Mouse (Mus musculus): ENCODE measurements around the gene Slit1. TPM values are rescaled to one million over a fixed set of nuclear protein-coding genes. Genes with fewer than 3 reads are reported as not detected.

Slit1 gene
- total RNA-seq (2021): not detected

DNA sequence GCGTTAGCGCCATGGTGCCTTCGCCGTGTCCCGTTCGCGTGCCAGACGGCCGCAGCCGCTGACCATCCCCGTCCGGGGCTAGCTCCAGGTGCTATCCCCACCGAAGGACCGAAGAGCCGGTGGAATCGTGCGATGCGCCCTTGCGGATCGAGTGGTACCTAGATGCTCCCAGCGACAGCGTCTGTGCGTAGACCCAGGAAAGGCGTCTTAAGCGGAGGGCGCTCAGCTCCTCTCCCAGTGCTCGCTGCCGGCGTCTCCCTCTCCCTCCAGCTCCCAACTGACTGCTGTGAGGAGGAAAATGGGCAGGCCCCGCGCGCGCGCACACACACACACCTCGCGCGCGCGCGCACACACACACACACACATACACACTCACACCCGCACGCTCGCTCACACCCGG is at the start of gene Slit1:
Gene Slit1 (minus strand): TSS at position 270 of the 400 bp plus-strand sequence.
- DNase-seq: no peak

DNA sequence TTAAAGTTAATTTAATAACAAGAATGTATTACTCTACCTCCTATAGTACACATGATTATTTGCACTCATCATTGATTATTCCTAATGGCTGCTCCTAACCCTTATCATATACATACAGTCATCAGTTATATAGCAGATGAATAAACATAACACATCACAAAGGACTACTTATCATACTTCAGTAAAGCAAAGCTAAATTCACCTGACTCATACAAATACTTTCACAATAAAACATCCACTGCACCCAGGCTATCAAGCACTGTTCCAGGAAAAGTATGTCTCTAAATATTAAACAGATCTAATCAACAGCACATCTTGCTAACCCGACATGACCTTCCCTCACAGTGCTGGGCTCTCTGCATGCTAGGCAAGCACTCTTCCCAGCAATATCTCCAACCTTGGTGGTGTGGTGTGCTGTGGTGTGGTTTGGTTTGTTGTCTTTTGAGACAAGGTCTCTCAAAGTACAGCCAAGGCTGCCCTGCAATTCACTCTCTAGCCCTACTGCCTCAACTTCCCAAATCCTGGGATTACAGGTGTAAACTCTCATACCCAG is 49.5 kb upstream of the Slit1 start:
- DNase-seq: no peak

DNA sequence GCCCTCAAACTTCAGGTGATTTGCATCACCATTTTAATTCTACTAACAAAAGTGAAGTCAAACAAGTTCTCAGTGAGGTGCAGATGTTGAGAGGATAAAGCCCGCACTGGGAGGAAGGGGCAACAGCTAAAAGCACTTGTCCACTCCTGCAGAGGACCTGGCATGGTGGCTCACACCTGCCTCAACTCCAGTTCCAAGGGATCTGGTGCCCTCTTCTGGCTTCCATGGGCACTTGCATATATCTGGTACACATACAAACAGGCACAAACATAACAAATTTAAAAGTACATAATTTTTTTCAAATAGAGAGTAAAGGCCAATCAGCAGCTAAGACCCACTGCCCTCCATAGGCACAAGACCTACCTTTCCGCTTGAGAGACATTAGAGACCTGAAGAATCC is 47.9 kb upstream of the Slit1 start:
- DNase-seq: no peak

DNA sequence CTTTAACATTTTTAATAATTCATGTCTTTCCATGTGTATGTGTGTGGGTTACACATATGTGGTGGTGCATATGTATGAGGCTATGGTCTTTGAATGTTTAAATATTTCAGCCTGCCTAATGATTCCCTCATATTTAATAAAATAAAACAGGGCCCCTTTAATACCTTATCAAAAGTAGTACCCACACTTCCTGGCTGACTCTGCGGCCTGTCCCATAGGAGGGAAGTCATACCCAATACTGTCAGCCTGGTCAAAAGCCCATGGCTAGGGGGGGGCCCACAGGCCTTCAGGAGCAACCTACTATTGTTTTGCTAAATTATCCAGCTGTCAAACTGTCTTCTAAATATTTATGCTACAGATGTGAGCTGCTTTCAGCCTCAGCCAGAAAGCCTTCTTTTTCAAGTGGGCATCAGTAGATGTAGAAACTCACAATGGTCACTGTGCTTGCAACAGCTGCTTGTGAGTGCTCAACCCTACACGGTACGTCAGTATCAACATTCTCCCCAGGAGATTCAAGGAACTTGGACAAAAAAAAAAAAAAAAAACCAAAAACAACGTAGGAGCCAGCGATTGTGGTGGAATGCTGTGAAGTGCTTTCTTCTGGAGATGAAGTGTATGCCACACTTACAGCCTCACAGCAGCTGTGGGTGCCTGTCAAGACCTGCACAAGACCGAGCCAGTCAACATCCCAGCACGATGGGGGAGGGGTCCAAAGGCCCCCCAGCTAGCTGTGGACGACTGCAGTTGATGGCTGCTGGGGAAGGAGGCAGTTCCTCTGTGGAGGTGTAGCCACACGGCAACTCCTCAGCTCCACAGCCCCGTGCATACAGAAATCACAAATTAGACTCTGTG is 45.9 kb upstream of the Slit1 start:
- DNase-seq: no peak

DNA sequence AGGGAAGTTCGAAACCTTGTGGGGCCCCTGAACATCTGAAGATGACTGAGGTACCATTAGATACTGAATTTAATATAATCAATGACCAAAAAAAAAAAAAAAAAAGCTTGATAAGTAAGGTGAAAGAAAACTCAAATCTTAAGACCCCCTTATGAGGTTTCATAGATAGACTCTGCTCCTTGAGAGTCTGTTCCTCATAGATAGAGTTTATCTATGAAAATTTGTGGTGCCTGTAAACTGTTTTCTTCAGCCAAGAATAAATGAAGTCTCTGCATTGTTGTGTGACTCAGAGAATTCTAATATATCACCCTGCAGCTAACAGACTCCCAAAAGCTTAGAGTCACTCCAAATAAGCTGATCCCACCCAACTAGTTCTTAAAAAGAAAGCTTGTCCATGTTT is 43.4 kb upstream of the Slit1 start:
- DNase-seq: no peak

DNA sequence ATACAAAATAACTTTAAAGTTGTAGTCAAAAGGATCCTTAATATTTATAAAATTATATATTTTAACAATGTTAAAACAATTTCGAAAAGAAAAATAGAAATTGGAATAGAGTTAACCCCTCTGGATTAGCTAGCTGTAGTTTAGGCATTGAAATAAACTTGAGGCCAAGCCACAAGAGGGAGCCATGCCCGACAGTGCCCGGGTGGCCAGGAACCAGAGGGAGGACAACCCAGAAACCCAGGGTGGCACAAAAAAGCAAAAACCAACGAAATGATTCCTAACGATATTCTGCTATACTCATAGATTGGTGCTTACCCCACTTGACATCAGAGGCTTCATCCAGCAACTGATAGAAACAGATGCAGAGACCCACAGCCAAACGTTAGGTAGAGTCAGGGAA is 34.0 kb upstream of the Slit1 start:
- peak; percentile 18 for DNase-seq

DNA sequence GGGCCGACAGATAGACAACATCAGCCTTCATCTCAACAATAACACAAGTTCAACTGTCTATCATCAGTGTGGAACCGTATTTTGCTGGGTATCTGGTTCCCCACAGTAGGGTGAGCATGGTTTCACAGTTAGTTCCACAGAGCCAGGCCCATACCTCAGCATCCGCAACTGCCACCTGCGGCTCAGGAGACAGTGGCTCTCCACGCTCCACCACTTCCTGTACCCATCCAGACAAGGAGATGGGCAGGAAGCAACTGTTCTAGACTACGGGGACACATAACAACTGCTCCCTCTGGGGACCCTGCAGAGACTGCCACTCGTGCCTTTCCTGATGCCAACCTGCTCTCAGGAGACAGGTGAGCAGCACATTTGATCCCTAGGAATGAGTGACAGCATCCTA is 25.2 kb upstream of the Slit1 start:
- DNase-seq: no peak

DNA sequence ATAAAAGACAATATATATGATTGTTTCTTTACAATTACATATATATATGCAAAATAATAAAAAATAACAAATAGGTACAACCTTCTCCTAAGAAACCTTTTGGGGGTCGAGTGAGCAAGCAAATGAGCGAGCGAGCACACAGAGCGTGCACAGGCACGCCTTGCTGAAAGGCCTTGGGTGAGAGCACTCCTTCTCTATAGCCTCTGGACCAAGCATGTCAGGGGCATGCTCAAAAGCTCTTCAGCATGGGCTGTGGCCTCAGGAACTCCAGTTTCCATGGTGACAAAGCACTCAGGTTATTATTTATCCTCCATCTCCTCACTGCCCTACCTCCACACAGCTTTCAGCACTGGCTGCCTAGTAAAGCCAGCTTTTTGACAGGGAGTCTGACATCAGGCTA is 23.2 kb upstream of the Slit1 start:
- no peak for DNase-seq

DNA sequence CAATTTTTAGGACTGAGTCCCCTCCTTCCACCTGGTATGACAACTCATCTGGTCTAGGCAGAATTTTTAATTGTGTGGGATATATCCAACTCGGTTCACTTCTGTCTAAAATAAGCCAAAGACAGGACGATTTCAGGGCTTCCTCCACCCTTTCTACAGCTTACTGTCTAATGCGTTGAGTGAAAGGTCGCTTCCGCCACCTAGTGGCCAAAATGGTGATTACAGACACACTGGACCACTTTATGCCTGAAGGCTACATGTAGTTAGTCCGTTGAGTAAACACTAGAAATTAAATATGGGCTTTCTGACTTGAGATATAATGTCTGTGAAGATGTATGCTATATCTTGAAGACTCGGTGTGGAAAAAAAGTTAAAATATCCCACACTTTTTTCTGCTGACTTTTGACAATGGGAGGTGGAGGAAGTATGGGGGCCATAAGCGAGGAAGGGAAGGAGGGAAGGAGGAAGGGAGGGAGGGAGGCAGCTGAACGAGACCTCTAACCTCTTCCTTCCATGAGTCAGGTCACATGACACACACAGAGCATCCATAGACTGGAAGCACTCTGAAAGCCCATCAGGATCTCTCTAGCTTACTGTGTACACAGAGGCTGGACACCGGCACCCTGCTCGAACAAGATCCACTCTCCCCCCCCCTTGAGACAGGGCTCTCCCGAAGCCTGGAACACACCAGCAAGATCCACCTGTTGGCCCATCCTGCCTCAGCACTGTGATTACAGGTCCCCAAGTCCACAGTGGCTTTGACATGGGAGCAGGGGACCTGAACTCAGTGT is 20.6 kb upstream of the Slit1 start:
- DNase-seq: peak; percentile 93

DNA sequence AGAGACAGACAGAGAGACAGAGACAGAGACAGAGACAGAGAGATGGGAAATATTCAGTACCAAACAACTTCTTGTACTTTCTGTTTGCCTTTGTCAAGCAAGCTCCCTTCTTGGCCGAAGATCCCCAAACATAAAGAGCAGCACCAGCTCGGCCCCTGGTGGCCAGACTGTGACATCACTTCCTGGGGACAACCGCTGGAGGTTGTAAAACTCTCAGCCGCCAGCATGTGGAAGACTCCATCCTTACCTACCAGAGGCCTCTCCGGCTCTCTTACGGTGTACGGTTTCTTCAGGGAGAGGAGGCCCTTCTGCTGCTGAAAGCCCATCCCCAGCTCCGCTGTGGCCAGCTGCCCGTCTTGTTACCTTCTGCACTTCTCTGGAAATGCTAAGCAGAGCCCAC is 18.1 kb upstream of the Slit1 start:
- DNase-seq: peak; percentile 54

DNA sequence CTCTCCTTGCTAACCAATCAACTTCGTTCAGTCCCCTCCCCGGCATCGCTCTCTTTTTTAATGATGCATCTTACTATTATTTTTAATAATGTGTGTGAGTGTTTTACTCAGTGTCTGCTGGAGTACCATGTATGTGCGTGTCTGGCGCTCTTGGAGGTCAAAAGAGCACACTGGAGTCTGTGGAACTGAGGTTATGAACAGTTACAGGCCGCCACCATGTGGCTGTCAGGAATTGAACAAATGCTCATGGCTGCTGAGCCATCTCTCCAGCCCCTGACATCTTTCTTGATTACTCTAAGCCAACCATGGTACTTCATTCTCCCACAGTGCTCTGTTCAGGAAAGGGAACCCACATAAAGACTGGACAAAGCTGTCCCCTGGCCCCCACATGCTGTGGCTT is 16.3 kb upstream of the Slit1 start:
- no peak for DNase-seq

DNA sequence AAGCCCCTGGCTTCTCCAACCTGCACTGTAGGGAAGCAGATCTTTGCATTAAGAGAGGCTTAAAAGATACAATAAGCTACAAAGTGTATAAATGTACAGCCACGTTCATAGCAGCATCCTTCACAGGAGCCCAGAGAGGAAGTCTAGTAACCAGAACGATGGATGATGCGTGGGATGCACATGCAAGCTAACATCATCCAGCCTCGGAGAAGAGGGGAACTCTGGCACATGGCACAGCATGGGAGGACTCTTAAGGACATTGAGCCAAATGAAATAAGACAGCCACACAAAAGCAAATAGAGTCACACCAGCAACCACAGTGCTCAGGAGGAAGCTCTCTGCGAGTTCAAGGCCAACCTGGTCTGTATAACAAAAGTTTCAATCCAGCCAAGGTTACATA is 15.8 kb upstream of the Slit1 start:
- no peak for DNase-seq

DNA sequence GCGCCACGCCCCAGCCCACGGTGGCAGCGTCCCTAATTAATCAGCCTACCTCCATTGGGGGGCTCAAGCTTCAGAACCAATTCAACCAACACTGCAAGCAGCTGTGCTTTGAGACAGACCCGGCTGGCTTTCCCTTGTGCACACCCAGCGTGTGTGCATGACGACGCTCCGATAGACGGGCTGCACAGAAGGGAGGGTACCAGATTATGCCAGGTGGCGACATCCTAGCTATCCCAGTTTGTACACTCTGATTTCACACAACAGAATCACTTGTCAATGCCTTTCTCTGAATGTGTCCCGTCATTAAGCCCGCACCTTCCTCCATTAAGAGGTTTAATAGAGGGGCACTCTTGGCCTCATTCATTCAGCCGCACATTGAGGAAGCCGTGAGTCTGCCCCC is 11.3 kb upstream of the Slit1 start:
- no peak for DNase-seq

DNA sequence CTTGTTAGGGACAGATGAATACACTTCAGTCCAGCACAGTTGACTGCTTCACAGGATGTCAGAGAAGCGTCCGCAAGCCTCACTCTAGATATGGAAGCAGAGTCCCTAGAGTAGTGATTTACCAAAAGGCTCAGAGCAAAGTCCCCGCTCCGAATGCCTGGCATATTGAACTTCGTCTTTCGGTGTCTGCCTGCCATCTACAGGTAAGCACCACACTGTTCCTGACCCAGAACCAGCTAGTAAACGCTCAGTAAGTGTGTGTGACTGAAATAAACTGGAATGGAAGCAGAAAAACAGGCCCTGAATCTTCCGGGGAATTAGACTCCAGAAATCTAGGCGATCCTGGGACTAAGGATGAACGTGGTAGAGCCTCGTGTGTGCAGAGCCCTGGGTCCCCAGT is 8.4 kb upstream of the Slit1 start:
- no peak for DNase-seq

DNA sequence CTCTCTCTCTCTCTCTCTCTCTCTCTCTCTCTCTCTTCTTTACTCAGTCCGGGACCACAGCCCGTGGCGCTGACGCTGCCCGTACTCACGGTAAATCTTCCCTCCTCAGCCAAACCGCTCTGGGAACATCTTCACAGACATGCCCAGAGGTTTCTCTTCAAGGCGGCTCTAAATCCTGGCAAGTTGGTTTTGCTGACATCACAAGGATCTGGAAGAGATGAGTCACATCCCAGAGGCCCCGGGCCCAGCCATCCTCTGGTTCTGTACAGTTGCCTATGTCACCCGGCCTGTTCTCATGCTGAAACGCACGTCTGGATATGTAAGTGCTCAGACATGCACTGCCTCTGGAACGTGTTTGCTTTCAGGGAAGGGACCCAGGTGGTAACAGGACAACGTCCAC is 4.0 kb upstream of the Slit1 start:
- DNase-seq: no peak

DNA sequence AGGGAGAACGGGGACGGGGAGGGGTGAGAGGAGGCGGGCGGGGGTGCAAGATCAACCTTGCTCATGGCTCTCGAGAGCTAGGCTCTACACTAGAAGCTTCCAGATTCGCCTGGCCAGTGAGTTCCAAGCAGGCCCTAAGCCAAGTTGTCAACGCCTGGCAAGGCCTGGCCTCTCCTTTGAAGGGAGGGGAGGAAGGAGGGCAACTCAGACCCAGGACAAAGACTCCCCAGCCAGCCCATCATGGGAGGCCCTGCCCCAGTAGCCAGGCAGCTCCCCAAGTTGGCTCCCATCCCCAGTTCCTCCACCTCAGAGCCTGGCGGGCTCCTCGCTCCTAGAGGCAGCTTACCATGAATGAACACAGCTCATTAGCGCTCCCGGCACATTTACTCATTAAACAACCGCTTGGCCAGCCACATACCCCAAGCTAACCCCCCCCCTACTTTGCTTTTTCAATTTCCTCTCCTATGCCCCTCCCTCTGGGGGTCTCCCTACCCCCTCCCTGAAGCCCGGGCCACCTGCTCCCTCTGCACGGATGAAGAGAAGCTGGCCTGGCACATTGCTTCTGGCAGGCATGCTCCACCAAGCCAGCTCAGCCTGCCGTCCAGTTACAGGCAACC is 2.6 kb upstream of the Slit1 start:
- DNase-seq: peak; percentile 19

DNA sequence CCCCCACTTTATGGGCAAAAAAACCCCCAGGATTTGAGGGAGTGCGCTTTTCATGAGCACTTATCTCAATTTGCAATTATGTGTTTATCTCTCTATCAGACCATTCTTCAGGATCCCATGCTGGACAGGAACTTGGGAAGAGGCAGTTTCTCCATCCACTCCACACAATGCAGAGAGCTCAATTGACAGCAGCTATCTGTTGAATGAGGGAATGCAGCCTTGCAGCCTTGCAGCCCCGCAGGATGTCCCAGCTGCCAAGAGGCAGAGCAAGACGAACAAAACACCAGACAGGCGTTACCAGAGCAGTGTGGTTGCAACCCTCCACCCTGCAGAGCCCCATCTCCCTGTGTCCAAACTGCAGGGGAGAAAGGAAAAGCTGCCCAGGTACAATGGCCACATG is 4.6 kb downstream of the Slit1 start:
- no peak for DNase-seq

DNA sequence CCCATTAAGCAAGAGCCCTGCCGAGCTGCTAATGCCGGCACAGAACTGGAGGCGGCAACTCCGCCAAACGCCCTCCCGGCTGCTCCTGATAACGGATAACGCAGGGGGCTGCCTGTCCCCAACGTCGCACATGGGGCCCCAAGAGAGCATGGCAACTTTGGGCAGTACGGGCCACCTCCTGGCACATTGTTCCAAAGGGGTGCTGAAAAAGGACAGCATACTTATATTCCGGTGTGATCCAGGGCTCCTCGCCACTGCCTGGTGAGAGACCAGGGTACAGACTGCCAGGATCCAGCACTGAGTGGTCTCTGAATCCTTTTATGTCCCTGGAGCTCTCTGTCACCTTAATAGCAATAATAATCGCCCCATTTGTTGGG is 5.0 kb downstream of the Slit1 start:
- no peak for DNase-seq

DNA sequence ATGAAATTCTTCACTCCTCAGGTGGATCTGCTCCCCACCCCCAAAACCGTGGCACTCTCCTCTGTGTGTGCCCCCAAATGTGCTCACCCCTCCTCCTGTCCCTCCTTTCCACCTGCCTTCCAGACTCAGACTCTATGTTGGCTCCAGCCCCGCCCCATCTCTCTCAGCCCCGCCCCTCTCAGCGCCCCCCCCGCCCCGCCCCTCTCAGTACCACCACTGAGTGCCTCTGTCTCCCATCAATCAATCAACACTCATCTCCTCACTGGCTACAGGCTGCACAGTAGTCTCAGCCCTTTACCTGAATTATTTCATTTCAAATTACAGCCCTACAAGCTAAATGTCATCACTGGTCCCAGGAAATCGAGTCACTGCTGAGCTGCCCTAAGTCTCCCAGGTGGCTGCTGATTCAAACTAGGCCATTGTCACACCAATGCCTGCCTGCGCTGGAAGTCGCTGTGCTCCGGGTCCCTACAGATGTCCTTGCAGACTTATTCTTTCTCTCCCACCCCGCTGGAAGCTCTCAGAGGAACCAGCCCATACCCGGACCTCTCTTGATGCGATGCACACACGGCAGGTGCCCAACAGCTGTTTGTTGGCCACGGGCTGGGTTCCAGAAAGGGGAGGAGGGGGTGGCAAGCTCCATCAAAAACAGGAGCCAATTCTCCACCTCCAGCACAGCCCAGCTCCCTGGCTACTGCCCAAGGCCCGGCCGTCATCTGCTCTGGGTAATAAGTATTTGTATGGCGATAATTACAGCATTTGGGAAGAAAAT is 5.6 kb downstream of the Slit1 start:
- peak; percentile 18 for DNase-seq

DNA sequence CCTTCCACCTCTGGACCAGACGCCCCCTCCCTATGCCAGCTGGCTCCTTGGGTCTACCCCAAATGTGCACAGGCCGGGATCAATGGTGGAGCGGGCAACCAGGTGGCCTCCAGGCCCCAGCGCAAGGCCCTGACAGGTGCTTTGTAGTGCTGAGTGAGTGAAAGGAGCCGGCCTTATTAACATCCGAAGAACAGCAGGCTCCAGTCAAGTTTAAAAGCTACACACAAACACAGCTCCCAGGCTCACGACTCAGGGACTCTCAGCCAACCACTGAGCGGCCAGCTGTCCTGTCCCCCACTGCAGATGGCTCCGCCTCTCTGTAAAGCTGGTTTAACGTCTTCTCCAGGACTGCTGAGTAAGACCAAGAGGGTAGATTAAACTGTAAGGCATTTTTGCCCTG is 8.8 kb downstream of the Slit1 start:
- DNase-seq: no peak

DNA sequence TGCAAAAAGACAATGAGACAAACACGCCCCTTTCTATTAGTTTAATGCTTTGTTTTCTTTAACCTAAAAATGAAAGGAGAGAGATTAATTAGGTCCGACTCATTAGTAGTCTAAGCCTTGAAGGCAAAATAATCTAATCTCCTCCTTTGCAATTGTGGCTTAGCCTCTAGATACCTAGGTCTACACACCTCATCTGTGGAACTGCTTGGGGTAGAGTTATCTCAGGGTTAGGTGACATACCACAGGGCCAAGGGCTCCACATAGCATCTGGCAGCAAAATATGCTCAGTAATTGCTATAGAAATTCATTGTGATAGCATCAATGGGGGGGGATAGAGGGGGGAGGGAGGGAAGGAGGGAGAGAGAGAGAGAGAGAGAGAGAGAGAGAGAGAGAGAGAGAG is 18.0 kb downstream of the Slit1 start:
- no peak for DNase-seq

DNA sequence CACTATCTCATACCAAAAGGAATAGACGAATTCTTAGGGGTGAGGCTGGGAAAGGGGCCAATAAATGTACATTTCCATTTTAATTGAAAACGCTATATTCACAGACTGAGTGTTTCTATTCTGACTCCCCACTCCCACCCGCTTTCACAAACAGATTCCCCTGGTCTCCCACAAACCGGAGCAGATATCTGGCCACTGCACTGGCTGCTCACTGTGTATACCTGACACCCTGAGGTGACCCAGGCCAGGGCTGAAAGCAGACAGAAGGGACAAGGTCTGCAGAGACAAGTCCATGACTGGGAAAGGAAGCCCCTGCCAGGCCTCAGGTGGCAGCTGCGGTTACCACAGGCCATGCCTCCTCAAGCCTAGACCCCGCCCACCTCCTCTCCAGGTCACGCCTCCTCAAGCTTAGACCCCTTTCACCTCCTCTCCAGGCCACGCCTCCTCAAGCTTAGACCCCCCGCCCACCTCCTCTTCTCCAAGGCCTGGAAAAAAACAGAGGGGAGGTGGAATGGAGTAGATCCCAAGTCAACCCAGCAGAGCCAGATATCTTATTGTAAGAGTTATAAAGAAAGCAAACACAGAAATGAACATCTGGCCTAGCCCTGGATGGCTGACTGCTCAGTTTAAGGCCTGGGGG is 18.5 kb downstream of the Slit1 start:
- no peak for DNase-seq

Data from heart, postnatal 4 days (tissue).